Mouse (Mus musculus) neural tube, embryonic 15.5 days (tissue): ENCODE data around the gene Nmnat2. TPM values are rescaled to one million over a fixed set of nuclear protein-coding genes. Genes with fewer than 3 reads are reported as not detected.

Experiments used
- ATAC-seq: fragments of 200-750 bp; cut with Nextera tagmentation; 2 replicates; pipeline ENCODE4 v1.8.0; 2017; ENCODE audit warnings: mild to moderate bottlenecking, moderate TSS enrichment, moderate library complexity; ENCODE audit not compliant: low FRiP score
- H3K27ac ChIP-seq: fragments of 300-500 bp; sonication (generic); replicated peaks from 2 replicates; pipeline ENCODE4 v1.5.1; 2015; ENCODE audit warnings: mild to moderate bottlenecking, inconsistent platforms
- H3K27me3 ChIP-seq: fragments of 300-500 bp; sonication (generic); replicated peaks from 2 replicates; pipeline ENCODE4 v1.6.1; 2015; ENCODE audit warnings: inconsistent platforms
- H3K36me3 ChIP-seq: fragments of 300-500 bp; sonication (generic); 2 replicates; pipeline ENCODE4 v1.6.1; 2015; ENCODE audit warnings: inconsistent platforms
- H3K4me1 ChIP-seq: fragments of 300-500 bp; sonication (generic); 2 replicates; pipeline ENCODE4 v1.6.1; 2015; ENCODE audit warnings: inconsistent platforms
- H3K4me2 ChIP-seq: fragments of 300-500 bp; sonication (generic); 2 replicates; pipeline ENCODE4 v1.6.1; 2015; ENCODE audit warnings: inconsistent platforms, mild to moderate bottlenecking, moderate library complexity
- H3K4me3 ChIP-seq: fragments of 300-500 bp; sonication (generic); replicated peaks from 2 replicates; pipeline ENCODE4 v1.5.1; 2015; ENCODE audit warnings: mild to moderate bottlenecking, inconsistent platforms
- H3K9ac ChIP-seq: fragments of 300-500 bp; sonication (generic); replicated peaks from 2 replicates; pipeline ENCODE4 v1.6.1; 2015; ENCODE audit warnings: mild to moderate bottlenecking, inconsistent platforms
- H3K9me3 ChIP-seq: fragments of 300-500 bp; sonication (generic); replicated peaks from 2 replicates; pipeline ENCODE4 v1.6.1; 2016; ENCODE audit warnings: inconsistent platforms
- WGBS: fragments of 180-500 bp; shearing (Covaris S2); methylation state at CpG from one replicate; pipeline ENCODE4 v1.1.7; 2015; ENCODE audit warnings: mixed read lengths; 5-methylcytosine and 5-hydroxymethylcytosine counted together
- polyA plus RNA-seq: library from polyadenylated mRNA; unstranded; fragments of >200 nt; fragmentation: Nextera tagmentation; extraction: Ambion mirVana; gene quantifications from 2 replicates; pipeline ENCODE4 v1.2.1, GENCODE M21; 2015

Gene Nmnat2
- polyA plus RNA-seq, 1 experiment from 2014 or later: 75.1 TPM

- Histone ChIP-seq H3K4me1 (peaks cover 14% of the 10 kb centered on the region; the same call in 1 of the 2 replicates), H3K27ac (no peak overlapping the region), H3K4me3 (no peak overlapping the region), H3K36me3 (no peaks in the 10 kb centered on the region), H3K4me2 (no peak overlapping the region), H3K9ac (no peak overlapping the region), H3K27me3 (no peaks in the 10 kb centered on the region), H3K9me3 (no peaks in the 10 kb centered on the region)
- WGBS: 80% methylated on average over 3 of the region's 3 CpGs
- no peak for ATAC-seq
These were observed 32.2 kb downstream of the Nmnat2 start for GRCm38 (mm10) chr1:152986981-152987380.

GRCm38 (mm10) chr1:152990067-152990466, 35.3 kb downstream of the Nmnat2 start:
- H3K4me3 ChIP-seq: no peak overlapping the region
- H3K27me3 ChIP-seq: no peaks in the 10 kb centered on the region
- no peak overlapping the region for H3K27ac ChIP-seq
- ATAC-seq: no peak
- 81% methylated on average over 5 of the region's 5 CpGs for WGBS
- no peaks in the 10 kb centered on the region for H3K9me3 ChIP-seq
- no peak overlapping the region for H3K9ac ChIP-seq
- peaks cover 18% of the 10 kb centered on the region for H3K4me1 ChIP-seq
- H3K4me2 ChIP-seq: no peak overlapping the region
- no peaks in the 10 kb centered on the region for H3K36me3 ChIP-seq

GRCm38 (mm10) chr1:152992271-152993134, 37.7 kb downstream of the Nmnat2 start:
- no peak overlapping the region for H3K4me3 ChIP-seq
- ATAC-seq: no peak
- H3K36me3 ChIP-seq: no peaks in the 10 kb centered on the region
- no peaks in the 10 kb centered on the region for H3K9me3 ChIP-seq
- 0 out of 2 replicates have a peak overlapping the region, but pooled peaks have one; percentile 37 for H3K27ac ChIP-seq
- no peaks in the 10 kb centered on the region for H3K27me3 ChIP-seq
- 56% methylated on average over 6 of the region's 6 CpGs for WGBS
- H3K4me1 ChIP-seq: peaks cover 12% of the 10 kb centered on the region
- no peak overlapping the region for H3K9ac ChIP-seq
- no peak overlapping the region for H3K4me2 ChIP-seq

- no peak overlapping the region for H3K9ac ChIP-seq
- H3K4me2 ChIP-seq: no peak overlapping the region
- H3K27ac ChIP-seq: no peak overlapping the region
- no peak for ATAC-seq
- no peaks in the 10 kb centered on the region for H3K9me3 ChIP-seq
- no peak overlapping the region for H3K4me3 ChIP-seq
- H3K36me3 ChIP-seq: no peaks in the 10 kb centered on the region
- no peaks in the 10 kb centered on the region for H3K27me3 ChIP-seq
- 87% methylated on average over 6 of the region's 6 CpGs for WGBS
- H3K4me1 ChIP-seq: peaks cover 13% of the 10 kb centered on the region; the same call in 1 of the 2 replicates
These were observed 39.0 kb downstream of the Nmnat2 start for GRCm38 (mm10) chr1:152993803-152994202.

GRCm38 (mm10) chr1:152999983-153000382, 45.2 kb downstream of the Nmnat2 start:
- no peak for ATAC-seq
- no peaks in the 10 kb centered on the region for H3K27me3 ChIP-seq

GRCm38 (mm10) chr1:153000486-153001228, 45.9 kb downstream of the Nmnat2 start:
- no peak for ATAC-seq
- peaks cover 20% of the 10 kb centered on the region for H3K4me1 ChIP-seq
- no peak overlapping the region for H3K4me2 ChIP-seq
- no peaks in the 10 kb centered on the region for H3K36me3 ChIP-seq
- no peak overlapping the region for H3K27ac ChIP-seq
- no peaks in the 10 kb centered on the region for H3K27me3 ChIP-seq
- no peak overlapping the region for H3K9ac ChIP-seq
- H3K4me3 ChIP-seq: no peak overlapping the region
- 81% methylated on average over 6 of the region's 6 CpGs for WGBS
- no peaks in the 10 kb centered on the region for H3K9me3 ChIP-seq

More at GRCm38 (mm10) chr1:152999983-153000382, 45.2 kb downstream of the Nmnat2 start:
- Histone ChIP-seq H3K9ac (no peak overlapping the region), H3K4me3 (no peak overlapping the region), H3K4me1 (peaks cover 15% of the 10 kb centered on the region; the same call in 1 of the 2 replicates), H3K9me3 (no peaks in the 10 kb centered on the region), H3K36me3 (no peaks in the 10 kb centered on the region), H3K27ac (no peak overlapping the region), H3K4me2 (no peak overlapping the region)
- WGBS: 82% methylated on average over 8 of the region's 8 CpGs

GRCm38 (mm10) chr1:153002295-153003050, 47.7 kb downstream of the Nmnat2 start:
- Histone ChIP-seq H3K9me3 (no peaks in the 10 kb centered on the region), H3K27ac (no peak overlapping the region), H3K36me3 (no peaks in the 10 kb centered on the region), H3K4me2 (no peak overlapping the region), H3K4me1 (peaks cover 29% of the 10 kb centered on the region), H3K9ac (no peak overlapping the region), H3K4me3 (no peak overlapping the region), H3K27me3 (no peaks in the 10 kb centered on the region)
- ATAC-seq: no peak
- 72% methylated on average over 11 of the region's 11 CpGs for WGBS

GRCm38 (mm10) chr1:153004472-153004871, 49.7 kb downstream of the Nmnat2 start:
- no peaks in the 10 kb centered on the region for H3K27me3 ChIP-seq
- WGBS: 79% methylated on average over 2 of the region's 2 CpGs
- no peaks in the 10 kb centered on the region for H3K9me3 ChIP-seq
- no peak overlapping the region for H3K4me3 ChIP-seq
- no peak overlapping the region for H3K27ac ChIP-seq
- H3K9ac ChIP-seq: no peak overlapping the region
- peaks cover 22% of the 10 kb centered on the region for H3K4me1 ChIP-seq
- no peak overlapping the region for H3K4me2 ChIP-seq
- H3K36me3 ChIP-seq: no peaks in the 10 kb centered on the region
- no peak for ATAC-seq

- Histone ChIP-seq H3K27ac (0 out of 2 replicates have a peak overlapping the region, but pooled peaks have one; percentile 9), H3K36me3 (no peaks in the 10 kb centered on the region), H3K4me3 (no peak overlapping the region), H3K9ac (no peak overlapping the region), H3K4me2 (no peak overlapping the region), H3K9me3 (no peaks in the 10 kb centered on the region), H3K27me3 (no peaks in the 10 kb centered on the region), H3K4me1 (peaks cover 14% of the 10 kb centered on the region)
- peak; percentile 26; the same call in 1 of the 2 replicates for ATAC-seq
- WGBS: 57% methylated on average over 5 of the region's 5 CpGs
These were observed 51.3 kb downstream of the Nmnat2 start for GRCm38 (mm10) chr1:153006054-153006453.

- no peak for ATAC-seq
- H3K4me2 ChIP-seq: no peak overlapping the region
- H3K9me3 ChIP-seq: no peaks in the 10 kb centered on the region
- H3K27me3 ChIP-seq: no peaks in the 10 kb centered on the region
- H3K9ac ChIP-seq: no peak overlapping the region
- peaks cover 21% of the 10 kb centered on the region for H3K4me1 ChIP-seq
- no peaks in the 10 kb centered on the region for H3K36me3 ChIP-seq
- 92% methylated on average over 4 of the region's 4 CpGs for WGBS
- H3K4me3 ChIP-seq: no peak overlapping the region
- H3K27ac ChIP-seq: no peak overlapping the region
These were observed 52.0 kb downstream of the Nmnat2 start for GRCm38 (mm10) chr1:153006761-153007160.

- H3K4me3 ChIP-seq: no peak overlapping the region
- no peak for ATAC-seq
- H3K27me3 ChIP-seq: no peaks in the 10 kb centered on the region
- H3K36me3 ChIP-seq: no peaks in the 10 kb centered on the region
- H3K4me2 ChIP-seq: no peak overlapping the region
- WGBS: 95% methylated on average over 5 of the region's 5 CpGs
- no peaks in the 10 kb centered on the region for H3K9me3 ChIP-seq
- peaks cover 21% of the 10 kb centered on the region for H3K4me1 ChIP-seq
- H3K27ac ChIP-seq: no peak overlapping the region
- no peak overlapping the region for H3K9ac ChIP-seq
These were observed 52.5 kb downstream of the Nmnat2 start for GRCm38 (mm10) chr1:153007292-153007691.
